Mouse (Mus musculus) layer of hippocampus, adult 18-20 months (tissue): ENCODE measurements at regions not wholly inside any gene's neighbourhood (a gene's known extent, or its start where the extent isn't known, plus 50 kb on each side); places are given as distances from the start of the nearest gene placed in this dataset.

Experiments
- DNase-seq, 2 experiments: peaks; one replicate each; pipeline ENCODE4 v3.0.0; 2022; ENCODE audit warnings: low spot score in 2 of 2

DNA sequence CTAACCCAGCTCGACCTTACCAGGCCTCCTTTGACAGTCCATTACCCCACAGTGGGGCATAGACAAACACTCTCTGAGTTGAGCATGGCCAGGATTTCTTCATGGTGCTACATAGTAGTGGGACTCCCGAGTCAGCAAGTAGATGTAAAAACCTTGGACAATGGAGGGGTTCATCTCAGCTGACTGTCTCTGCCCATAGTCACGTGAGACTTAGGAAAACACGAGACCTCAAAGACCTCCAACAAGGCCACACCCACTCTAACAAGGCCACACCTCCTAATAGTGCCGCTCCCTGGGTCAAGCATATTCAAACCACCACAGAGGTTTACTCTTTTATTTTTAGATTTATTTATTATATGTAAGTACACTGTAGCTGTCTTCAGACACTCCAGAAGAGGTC is 52.5 kb upstream of the Cldn24 start:
- no peak for DNase-seq

DNA sequence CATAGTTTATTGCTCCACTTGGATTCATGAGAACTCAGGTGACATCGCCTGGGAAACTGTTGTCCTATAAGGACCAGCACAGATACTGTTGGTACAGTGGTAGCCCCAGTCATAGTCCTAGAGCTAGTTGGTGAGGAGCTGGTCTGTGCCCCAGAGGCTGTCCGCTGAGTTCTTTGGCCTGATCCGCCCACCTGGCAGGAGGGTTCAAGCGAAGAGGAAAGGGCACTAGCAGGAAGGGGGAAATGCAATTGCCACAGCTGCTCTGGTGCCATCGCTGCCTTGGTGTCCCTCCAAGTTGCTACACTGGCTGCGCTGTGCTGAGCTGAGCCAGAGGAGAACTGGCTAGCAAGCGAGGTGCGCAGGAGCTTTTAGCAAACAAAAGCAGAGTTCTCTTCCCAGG is 53.2 kb upstream of the Cldn24 start:
- DNase-seq: no peak

DNA sequence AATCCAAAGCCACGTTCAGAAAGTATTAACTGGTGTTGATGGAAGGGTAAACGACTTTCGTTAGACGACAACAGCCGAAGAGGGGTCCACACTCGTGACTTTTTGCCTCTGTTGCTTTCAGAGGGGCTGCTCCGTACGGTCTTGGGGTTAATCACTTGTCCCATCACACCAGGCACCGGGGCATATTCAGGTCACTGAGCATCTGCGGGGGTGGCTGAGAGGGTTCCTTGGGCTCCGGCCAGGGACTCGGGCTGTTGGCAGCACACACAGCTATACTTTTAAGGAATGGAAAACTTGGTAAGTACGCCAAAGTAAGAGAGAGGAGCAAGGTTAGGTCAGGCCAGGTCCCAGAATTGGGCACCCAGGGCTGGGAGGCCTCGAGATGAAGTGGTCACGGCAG is 50.7 kb upstream of the Cdkn2aip start:
- DNase-seq: peak in 1 of 2 experiments; percentile 27

DNA sequence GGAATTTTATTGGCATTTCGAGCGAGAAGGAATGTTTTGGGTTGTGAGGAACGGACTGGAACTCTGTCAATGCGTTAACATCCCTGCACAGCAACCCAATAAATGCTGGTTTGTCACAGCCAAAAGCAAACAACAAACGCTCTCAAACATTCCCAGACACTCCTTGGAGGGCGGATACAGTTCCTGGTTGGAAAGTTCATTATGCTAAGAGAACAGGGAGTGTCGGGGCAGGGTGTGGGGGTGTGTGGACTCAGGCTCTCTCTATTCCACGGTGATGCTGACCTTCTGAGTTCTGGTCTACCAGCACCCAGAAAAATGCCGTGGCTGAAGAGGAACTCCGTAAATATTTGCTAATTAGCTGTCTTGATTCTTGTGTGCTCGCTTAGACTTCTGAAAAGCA is 50.3 kb upstream of the Cdkn2aip start:
- DNase-seq: no peak
